Mouse (Mus musculus) right cerebral cortex, postnatal 14 days (tissue): ENCODE data around the gene Grik3.

Experiments
- DNase-seq: peaks from one replicate; pipeline ENCODE4 v3.0.0; 2022

Grik3 gene

GRCm38 (mm10) chr4:125730751-125731150 lies 240.3 kb downstream of the Grik3 start:
- no peak for DNase-seq

GRCm38 (mm10) chr4:125736783-125737182 lies 246.3 kb downstream of the Grik3 start:
- no peak for DNase-seq

GRCm38 (mm10) chr4:125738825-125739224 lies 248.3 kb downstream of the Grik3 start:
- no peak for DNase-seq

- DNase-seq, result no peak
These were observed 251.7 kb downstream of the Grik3 start for GRCm38 (mm10) chr4:125742162-125742571.

- DNase-seq, result no peak
These were observed 255.4 kb downstream of the Grik3 start for GRCm38 (mm10) chr4:125745902-125746301.

- DNase-seq, result no peak
These were observed 265.9 kb downstream of the Grik3 start for GRCm38 (mm10) chr4:125756393-125756792.

- DNase-seq, result no peak
These were observed 269.8 kb downstream of the Grik3 start for GRCm38 (mm10) chr4:125760326-125760725.

GRCm38 (mm10) chr4:125763056-125763455 lies 272.6 kb downstream of the Grik3 start:
- DNase-seq, result no peak
